Mouse (Mus musculus) CH12.LX (cell line): ENCODE measurements at regions not wholly inside any gene's neighbourhood (a gene's known extent, or its start where the extent isn't known, plus 50 kb on each side); places are given as distances from the start of the nearest gene placed in this dataset.
A peak's percentile ranks its signal among the peaks of the same experiment; 100 is the strongest.

Experiments
- DNase-seq: peaks from one replicate; pipeline ENCODE4 v3.0.0-alpha.2; 2013; ENCODE audit errors: extremely low read depth
- H3K27ac ChIP-seq: 2 replicates; pipeline ENCODE4 v1.5.1; 2012; ENCODE audit warnings: low read depth, mild to moderate bottlenecking, control low read depth, moderate library complexity; ENCODE audit not compliant: insufficient read depth
- H3K27me3 ChIP-seq: replicated peaks from 2 replicates; pipeline ENCODE3; 2012; ENCODE audit warnings: inconsistent platforms
- H3K36me3 ChIP-seq, 2 experiments: replicated peaks in 1 of 2; 2 replicates each; pipeline versions ENCODE3 to v1.6.1; 2012; ENCODE audit warnings: inconsistent platforms in 1 of 2, low read length in 1 of 2, mild to moderate bottlenecking in 1 of 2, mixed read lengths in 1 of 2, moderate library complexity in 1 of 2; ENCODE audit not compliant: control insufficient read depth in 1 of 2, insufficient read depth in 1 of 2
- H3K4me1 ChIP-seq, 2 experiments: 2 replicates each; pipeline ENCODE4 v1.6.1; 2012; ENCODE audit warnings: inconsistent platforms in 1 of 2, moderate library complexity in 1 of 2; ENCODE audit not compliant: insufficient read depth in 2 of 2, control insufficient read depth in 1 of 2
- H3K4me2 ChIP-seq: 2 replicates; pipeline ENCODE4 v1.6.1; 2012; ENCODE audit warnings: low read depth, mild to moderate bottlenecking, control low read depth; ENCODE audit not compliant: poor library complexity, insufficient read depth, severe bottlenecking
- H3K4me3 ChIP-seq, 3 experiments: fragments of 150-350 bp in 1 of 3; sonication (generic) in 1 of 3; replicated peaks in 1 of 3; 2 replicates each; pipeline versions ENCODE3 to v1.5.1; 2011 to 2012; ENCODE audit warnings: low read depth in 2 of 3, low read length in 2 of 3, mild to moderate bottlenecking in 2 of 3, moderate library complexity in 2 of 3, control low read depth in 1 of 3, improper control_type of control experiment in 1 of 3, inconsistent platforms in 1 of 3, mixed read lengths in 1 of 3; ENCODE audit not compliant: poor library complexity in 1 of 3
- H3K79me2 ChIP-seq: replicated peaks from 2 replicates; pipeline ENCODE4 v1.6.1; 2012; ENCODE audit warnings: mild to moderate bottlenecking, moderate library complexity; ENCODE audit not compliant: control insufficient read depth, poor library complexity, insufficient read depth, severe bottlenecking; ENCODE audit errors: extremely low read depth
- H3K9ac ChIP-seq: 2 replicates; pipeline ENCODE4 v1.6.1; 2012; ENCODE audit warnings: low read depth, mild to moderate bottlenecking, control low read depth, moderate library complexity; ENCODE audit not compliant: insufficient read depth
- H3K9me3 ChIP-seq: replicated peaks from 2 replicates; pipeline ENCODE3; 2012; ENCODE audit warnings: low read length, inconsistent platforms, mixed read lengths
- BHLHE40 ChIP-seq: IDR thresholded peaks from 2 replicates; pipeline ENCODE4 v1.6.1; 2011; ENCODE audit warnings: mild to moderate bottlenecking, low read depth, low read length, improper control_type of control experiment
- CHD1 ChIP-seq: IDR thresholded peaks from 2 replicates; pipeline ENCODE4 v1.6.1; 2012; ENCODE audit warnings: low read depth, low read length, improper control_type of control experiment, inconsistent platforms
- CHD2 ChIP-seq: IDR thresholded peaks from 2 replicates; pipeline ENCODE4 v1.6.1; 2011; ENCODE audit warnings: low read length, improper control_type of control experiment
- ELF1 ChIP-seq: IDR thresholded peaks from 2 replicates; pipeline ENCODE4 v1.6.1; 2014; ENCODE audit warnings: low read depth, mild to moderate bottlenecking, inconsistent platforms, low read length, improper control_type of control experiment
- ETS1 ChIP-seq: conservative IDR thresholded peaks from 2 replicates; pipeline ENCODE4 v1.6.1; 2012; ENCODE audit warnings: low read depth, mild to moderate bottlenecking, inconsistent platforms, low read length, improper control_type of control experiment, moderate library complexity
- HCFC1 ChIP-seq: IDR thresholded peaks from 2 replicates; pipeline ENCODE4 v1.6.1; 2012; ENCODE audit warnings: low read depth, mild to moderate bottlenecking, inconsistent platforms, low read length, improper control_type of control experiment
- JUND ChIP-seq: conservative IDR thresholded peaks from 2 replicates; pipeline ENCODE4 v1.6.1; 2011; ENCODE audit warnings: low read depth, low read length, improper control_type of control experiment
- MXI1 ChIP-seq: IDR thresholded peaks from 2 replicates; pipeline ENCODE4 v1.6.1; 2011; ENCODE audit warnings: mild to moderate bottlenecking, low read depth, low read length, improper control_type of control experiment
- PAX5 ChIP-seq: IDR thresholded peaks from 2 replicates; pipeline ENCODE4 v1.6.1; 2012; ENCODE audit warnings: low read length, inconsistent platforms, mixed read lengths
- POLR2A ChIP-seq: IDR thresholded peaks from 2 replicates; pipeline ENCODE4 v1.6.1; 2011; ENCODE audit warnings: low read depth, mild to moderate bottlenecking, improper control_type of control experiment, low read length
- RAD21 ChIP-seq: IDR thresholded peaks from 2 replicates; pipeline ENCODE4 v1.6.1; 2011; ENCODE audit warnings: low read depth, mild to moderate bottlenecking, low read length, improper control_type of control experiment, moderate library complexity
- SIN3A ChIP-seq: IDR thresholded peaks from 2 replicates; pipeline ENCODE4 v1.6.1; 2012; ENCODE audit warnings: low read length, improper control_type of control experiment, inconsistent platforms
- TBP ChIP-seq: conservative IDR thresholded peaks from 2 replicates; pipeline ENCODE4 v1.6.1; 2011; ENCODE audit warnings: low read depth, low read length, improper control_type of control experiment
- TCF12 ChIP-seq: IDR thresholded peaks from 2 replicates; pipeline ENCODE4 v1.6.1; 2014; ENCODE audit warnings: low read depth, mild to moderate bottlenecking, inconsistent platforms, low read length, improper control_type of control experiment
- ZNF384 ChIP-seq: IDR thresholded peaks from 2 replicates; pipeline ENCODE4 v1.6.1; 2012; ENCODE audit warnings: low read depth, low read length, improper control_type of control experiment, inconsistent platforms
- dilution Hi-C: fragments of 300-500 bp; cut with MboI; formaldehyde crosslinking; loops from 2 replicates; pipeline ENCODE4 v1.14.3; 2020; ENCODE audit warnings: low sequenced_read_pairs; ENCODE audit not compliant: extremely low pct_unique_long_range_greater_than_20kb, extremely low pct_ligation_motif_present
- in situ Hi-C: fragments of 300-500 bp; cut with MboI; formaldehyde crosslinking; loops from 3 replicates; pipeline ENCODE4 v1.14.3; 2019; ENCODE audit warnings: low sequenced_read_pairs, low pct_ligation_motif_present, low pct_unique_long_range_greater_than_20kb, mixed read lengths

DNA sequence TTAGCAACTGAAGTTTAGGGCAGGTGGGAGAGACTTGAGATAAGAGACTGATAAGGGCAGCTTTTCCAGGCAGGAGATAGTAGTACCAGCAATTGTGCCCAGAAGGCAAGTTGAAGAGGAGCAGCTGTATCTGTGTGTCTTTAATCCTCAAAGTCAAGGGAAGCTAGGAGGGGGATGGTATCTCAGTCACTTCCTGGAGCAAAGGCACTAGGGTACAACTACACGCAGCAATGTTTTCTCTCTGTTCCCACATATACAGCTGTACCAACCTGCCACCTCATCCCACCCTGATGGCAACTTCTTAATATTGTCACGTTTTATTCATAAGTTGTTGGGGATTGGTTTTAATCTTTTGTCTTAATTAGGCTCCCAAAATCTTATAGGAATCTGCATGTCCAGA is 97.8 kb upstream of the Arid2 start:
- dilution Hi-C loops = no loop called here

DNA sequence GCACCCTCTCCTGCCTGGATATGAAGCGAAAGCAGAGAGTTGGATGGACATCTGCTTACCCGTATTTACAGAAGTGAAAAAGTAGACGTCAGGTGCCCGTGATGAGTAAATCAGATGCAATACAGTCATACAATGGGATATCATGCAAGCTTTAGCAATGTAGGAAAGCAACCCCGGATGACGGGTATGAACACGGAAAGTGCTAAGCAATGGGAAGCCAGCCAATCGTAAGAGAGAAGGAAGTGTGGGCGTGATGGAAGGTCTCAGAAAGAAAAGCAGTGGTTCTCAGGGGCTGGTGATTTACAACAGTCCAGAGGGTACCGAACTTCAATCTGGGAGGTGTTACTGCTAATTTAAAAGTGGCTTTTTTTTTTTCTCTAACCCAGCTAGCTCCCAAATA is 89.9 kb upstream of the Arid2 start:
- DNase-seq = peak; percentile 88
- peak overlapping the region; percentile 88 for H3K9ac ChIP-seq
- H3K27me3 ChIP-seq = no peaks in the 10 kb centered on the region
- H3K4me3 ChIP-seq = peak overlapping the region; percentile 51 to 73 (median 63)
- H3K9me3 ChIP-seq = peaks cover 11% of the 10 kb centered on the region
- peak overlapping the region; percentile 72 for H3K4me2 ChIP-seq
- H3K79me2 ChIP-seq = no peaks in the 10 kb centered on the region
- dilution Hi-C loops = no loop called here
- peaks cover 9 to 27% of the 10 kb centered on the region in 2 experiments for H3K36me3 ChIP-seq
- in situ Hi-C loops = no loop called here
- peaks cover 7 to 42% of the 10 kb centered on the region in 2 experiments for H3K4me1 ChIP-seq
- H3K27ac ChIP-seq = peak overlapping the region; percentile 56; the same call in 1 of the 2 replicates
- TF ChIP-seq JUND = no peak
- peak; percentile 54 for TF ChIP-seq POLR2A
- TF ChIP-seq ETS1 = peak; percentile 45; the same call in 1 of the 2 replicates
- TF ChIP-seq TBP = peak; percentile 74
- TF ChIP-seq RAD21 = no peak
- peak; percentile 72 for TF ChIP-seq ELF1
- peak; percentile 68 for TF ChIP-seq BHLHE40

More for the DNA sequence above, 97.8 kb upstream of the Arid2 start:
- peaks cover 8% of the 10 kb centered on the region for H3K9me3 ChIP-seq
- no peaks in the 10 kb centered on the region for H3K79me2 ChIP-seq
- TF ChIP-seq PAX5 = no peak
- TF ChIP-seq TCF12 = no peak
- no peak for TF ChIP-seq POLR2A
- no peak overlapping the region for H3K27ac ChIP-seq
- peaks cover 15 to 45% of the 10 kb centered on the region in 2 experiments for H3K36me3 ChIP-seq
- in situ Hi-C loops = no loop called here
- no peaks in the 10 kb centered on the region for H3K27me3 ChIP-seq
- DNase-seq = no peak
- H3K4me1 ChIP-seq = peaks cover under 1 to 17% of the 10 kb centered on the region in 2 experiments; a peak in 2 of 4 replicates
- no peak overlapping the region for H3K4me2 ChIP-seq
- H3K4me3 ChIP-seq = no peak overlapping the region
- no peak overlapping the region for H3K9ac ChIP-seq

DNA sequence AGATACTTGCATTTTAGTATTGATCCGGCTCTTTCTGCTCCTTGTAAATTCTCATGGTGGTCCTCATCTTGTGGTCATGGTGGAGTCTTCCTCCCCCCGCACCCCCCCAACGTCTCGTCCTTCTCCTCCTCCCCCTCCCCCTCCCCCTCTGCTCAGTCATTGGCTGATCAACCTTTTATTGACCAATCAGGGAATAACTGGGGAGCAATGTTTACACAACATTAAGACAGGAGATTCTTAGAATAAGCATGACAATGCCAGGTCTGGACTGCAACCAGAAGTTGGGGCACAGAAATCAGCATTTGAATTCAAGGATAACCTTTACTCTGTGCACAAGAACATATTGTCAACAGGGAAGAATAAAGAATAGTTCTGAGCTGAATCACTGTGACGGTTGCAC is 89.4 kb upstream of the Arid2 start:
- in situ Hi-C loops = no loop called here
- no peaks in the 10 kb centered on the region for H3K27me3 ChIP-seq
- peaks cover 8% of the 10 kb centered on the region for H3K9me3 ChIP-seq
- no peak for TF ChIP-seq ZNF384
- peak; percentile 12; the same call in 1 of the 2 replicates for TF ChIP-seq MXI1
- no peak for TF ChIP-seq HCFC1
- peak; percentile 35; the same call in 1 of the 2 replicates for TF ChIP-seq SIN3A
- peak; percentile 69; the same call in 1 of the 2 replicates for TF ChIP-seq CHD2
- TF ChIP-seq CHD1 = no peak
- no peak for TF ChIP-seq BHLHE40
- TF ChIP-seq, all 38 proteins: peak for 3
- Histone ChIP-seq H3K36me3 (peaks cover 5 to 22% of the 10 kb centered on the region in 2 experiments), H3K4me2 (peak overlapping the region; percentile 72), H3K27ac (peak overlapping the region; percentile 56; the same call in 1 of the 2 replicates), H3K9ac (peak overlapping the region; percentile 88), H3K79me2 (no peaks in the 10 kb centered on the region), H3K4me3 (peak overlapping the region; percentile 51 to 73 (median 63)), H3K4me1 (peaks cover 7 to 45% of the 10 kb centered on the region in 2 experiments)
- peak; percentile 51 for DNase-seq
- dilution Hi-C loops = no loop called here
